Mouse (Mus musculus) erythroblast, adult 5-6 weeks (primary cell): ENCODE measurements around the gene Tbrg4. TPM values are rescaled to one million over a fixed set of nuclear protein-coding genes. Genes with fewer than 3 reads are reported as not detected.
A peak's percentile ranks its signal among the peaks of the same experiment; 100 is the strongest.

ENCODE experiments used
- ATAC-seq: replicated peaks from 2 replicates; pipeline ENCODE4 v1.8.0; 2016; ENCODE audit warnings: moderate number of reproducible peaks, mild to moderate bottlenecking, moderate TSS enrichment, inconsistent platforms; ENCODE audit not compliant: poor library complexity, low FRiP score, severe bottlenecking
- total RNA-seq, 2 experiments: library from RNA; stranded (forward) in 1 of 2; stranded (reverse) in 1 of 2; fragments of 150-400 nt in 1 of 2; fragments of 200-764, 138-1000 nt in 1 of 2; gene quantifications; 2 replicates each; pipeline versions ENCODE4 v1.2.3 to v1.2.4; 2015 to 2017; ENCODE audit warnings: low replicate concordance in 2 of 2

Tbrg4 gene
- total RNA-seq, 2 experiments from 2014 or later: 10.3 to 10.4 TPM

DNA sequence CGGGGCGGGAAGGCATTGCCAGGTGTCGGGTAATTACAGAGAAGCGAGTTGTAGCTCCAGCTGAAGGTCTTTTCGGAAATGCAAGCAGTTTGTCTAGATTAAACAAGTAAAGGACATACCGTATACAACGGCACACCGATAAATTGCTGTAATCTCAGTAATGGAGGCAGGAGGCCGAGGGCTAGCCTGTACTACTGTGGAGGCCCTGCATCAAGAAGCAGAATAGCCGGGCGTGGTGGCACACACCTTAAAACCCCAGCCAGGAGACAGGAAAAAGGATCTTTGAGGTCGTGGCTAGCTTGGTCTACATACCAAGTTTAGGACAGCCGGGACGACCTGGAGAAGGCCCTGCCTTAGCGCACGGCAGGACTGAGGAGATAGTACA is 513 bp upstream of the Tbrg4 start:
- ATAC-seq: peak; percentile 38

- ATAC-seq: no peak
These were observed 1.1 kb downstream of the Tbrg4 start for GRCm38 (mm10) chr11:6624619-6625382.

DNA sequence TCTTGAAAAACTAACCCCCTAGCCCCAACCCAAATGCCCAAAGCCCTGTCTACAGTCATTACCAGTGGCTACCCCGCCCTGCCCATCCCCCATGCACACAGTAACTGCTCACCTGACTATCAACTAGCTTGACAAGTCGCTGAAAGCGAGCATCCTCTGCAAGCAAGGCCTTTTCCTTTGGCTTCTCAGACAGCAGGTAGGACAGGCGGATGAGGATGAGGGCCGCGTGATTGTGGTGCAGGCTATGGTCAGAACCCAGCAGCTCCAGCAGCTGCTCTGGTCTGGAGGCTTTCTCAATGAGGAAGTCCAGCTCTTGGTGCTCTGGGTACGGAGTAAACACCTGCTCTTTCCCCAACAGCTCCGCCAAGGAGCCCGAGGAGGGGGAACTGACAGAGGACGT is 2.2 kb downstream of the Tbrg4 start:
- no peak for ATAC-seq

DNA sequence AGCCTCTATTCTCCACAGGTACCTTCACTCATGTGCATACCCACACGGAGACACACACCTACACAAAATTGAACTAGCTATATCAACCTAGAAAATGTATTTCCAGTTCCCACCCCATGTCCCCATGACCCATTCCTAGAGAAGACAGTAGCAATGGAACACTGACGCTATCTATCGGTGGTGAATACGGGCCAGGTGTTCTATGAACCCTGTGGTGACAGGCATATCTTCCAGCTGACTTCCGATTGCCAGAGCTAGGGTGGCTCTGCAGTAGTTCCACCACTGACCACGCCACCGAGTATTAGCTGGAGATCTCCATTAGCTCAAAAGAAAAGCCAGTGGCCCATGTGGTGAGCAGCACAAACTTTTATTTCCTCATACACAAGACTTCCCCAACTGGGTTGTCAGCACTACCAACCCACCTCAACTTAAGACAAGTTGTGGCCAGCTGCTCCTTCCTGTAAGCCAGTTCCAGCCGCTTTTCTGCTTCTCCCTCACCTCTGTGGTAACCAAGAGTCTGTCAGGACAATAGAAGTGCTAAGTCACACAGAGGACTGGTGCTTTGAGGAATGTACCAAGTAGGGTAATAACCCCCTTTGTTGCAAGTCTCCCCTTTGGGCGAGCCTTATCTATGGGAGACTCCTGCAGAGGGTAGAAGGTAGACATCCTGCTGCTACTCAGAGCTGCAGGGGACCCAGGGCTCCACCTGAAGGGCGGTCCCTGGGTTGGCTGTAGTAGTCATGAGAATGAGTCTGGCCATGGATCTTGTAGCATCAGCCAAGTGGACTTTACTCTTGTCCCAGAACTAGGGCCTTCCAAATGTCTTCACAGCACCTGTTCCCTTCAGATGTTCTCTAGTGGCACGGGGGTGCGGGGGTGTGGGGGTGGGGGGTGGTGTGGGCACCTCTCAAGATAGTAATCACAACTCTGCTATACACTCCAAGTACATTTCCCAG is 10.3 kb downstream of the Tbrg4 start:
- ATAC-seq: no peak

DNA sequence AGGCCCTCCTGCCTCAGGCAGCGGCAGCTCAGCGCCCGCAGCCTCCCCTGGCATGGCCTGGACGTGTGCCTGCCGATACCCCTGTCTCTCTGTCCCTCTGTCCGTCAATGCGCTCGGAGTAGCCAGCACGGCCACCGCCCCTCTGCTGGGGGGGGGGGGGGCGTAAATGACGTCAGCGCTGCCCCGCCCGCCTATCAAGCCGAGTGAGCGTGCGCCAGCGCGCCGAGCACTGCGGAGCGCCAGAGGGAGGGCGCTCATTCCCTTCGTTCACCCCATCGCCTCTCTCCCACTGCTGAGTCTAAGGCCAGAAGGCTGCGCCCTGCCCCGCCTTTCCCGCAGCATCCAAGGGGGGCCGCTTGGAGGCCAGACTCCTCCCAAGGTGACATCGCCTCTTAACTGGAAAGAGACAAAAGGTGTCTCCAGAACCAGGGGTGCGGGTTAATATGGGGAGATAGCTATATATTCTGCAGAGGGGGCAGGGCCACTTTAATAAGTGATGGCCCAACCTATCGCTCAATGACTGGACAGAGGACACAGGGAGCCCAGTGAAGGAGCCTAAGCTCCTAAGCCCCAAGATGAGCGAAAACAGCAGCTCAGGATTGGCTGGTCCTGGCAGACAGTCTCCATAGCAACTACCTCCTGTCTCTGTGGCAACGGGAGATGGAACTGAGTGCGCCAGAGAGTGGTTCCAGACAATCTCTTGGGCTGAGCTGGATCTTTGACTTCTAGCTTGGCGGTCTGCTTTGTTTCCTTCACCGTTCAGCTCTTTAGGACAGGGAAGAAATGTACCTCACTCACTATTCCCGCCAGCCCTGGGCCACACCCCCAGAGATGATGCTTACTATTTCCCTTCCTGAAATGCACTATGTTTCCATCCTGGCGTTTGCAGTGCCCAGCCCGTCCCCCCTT is 20.1 kb downstream of the Tbrg4 start, which contains the start of gene Nacad:
Nacad (minus strand) TSS at position 563 of the 909 bp plus-strand sequence.
- no peak for ATAC-seq

- no peak for ATAC-seq
These were observed 20.8 kb downstream of the Tbrg4 start for GRCm38 (mm10) chr11:6605021-6605481.

GRCm38 (mm10) chr11:6604604-6604936 is 21.3 kb downstream of the Tbrg4 start:
- no peak for ATAC-seq

- ATAC-seq: no peak
These were observed 21.8 kb downstream of the Tbrg4 start for GRCm38 (mm10) chr11:6603887-6604603.

- ATAC-seq: no peak
These were observed 22.6 kb downstream of the Tbrg4 start for GRCm38 (mm10) chr11:6603224-6603623.

- ATAC-seq: no peak
These were observed 23.2 kb downstream of the Tbrg4 start for GRCm38 (mm10) chr11:6602662-6603061.

GRCm38 (mm10) chr11:6601649-6602480 is 24.0 kb downstream of the Tbrg4 start:
- ATAC-seq: no peak

DNA sequence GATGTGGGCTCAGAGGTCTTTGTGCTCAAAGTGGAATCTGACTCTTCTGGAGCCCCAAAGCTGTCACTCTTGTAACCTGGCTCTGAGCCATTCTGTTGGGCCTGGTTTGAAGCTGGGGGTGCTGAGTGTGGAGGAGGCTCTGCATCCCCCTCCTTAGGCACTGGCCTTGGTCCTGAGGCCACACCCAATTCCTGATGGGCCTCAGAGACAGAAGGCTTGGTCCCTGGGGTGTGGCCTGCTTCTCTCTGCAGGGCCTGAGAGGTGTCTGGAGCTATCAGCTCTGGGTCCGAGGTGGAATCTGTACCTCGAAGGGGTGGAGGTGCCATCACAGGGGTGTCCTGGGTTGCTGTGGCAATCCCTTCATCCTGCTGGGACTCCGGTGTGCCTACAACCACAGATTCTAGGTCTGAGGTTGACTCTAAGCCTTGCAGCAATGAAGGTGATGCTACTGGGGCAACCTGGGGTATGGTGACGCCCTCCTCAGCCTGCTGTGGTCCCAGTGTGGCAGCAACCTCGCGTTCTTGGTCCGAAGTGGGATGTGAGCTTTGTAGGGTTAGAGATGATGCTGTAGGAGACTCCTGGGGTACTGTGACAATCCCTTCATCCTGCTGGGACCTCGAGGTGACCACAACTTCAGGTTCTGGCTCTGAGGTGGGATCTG is 25.5 kb downstream of the Tbrg4 start:
- peak; percentile 47; the same call in 1 of the 2 replicates for ATAC-seq

GRCm38 (mm10) chr11:6599831-6600230 is 26.0 kb downstream of the Tbrg4 start:
- no peak for ATAC-seq

DNA sequence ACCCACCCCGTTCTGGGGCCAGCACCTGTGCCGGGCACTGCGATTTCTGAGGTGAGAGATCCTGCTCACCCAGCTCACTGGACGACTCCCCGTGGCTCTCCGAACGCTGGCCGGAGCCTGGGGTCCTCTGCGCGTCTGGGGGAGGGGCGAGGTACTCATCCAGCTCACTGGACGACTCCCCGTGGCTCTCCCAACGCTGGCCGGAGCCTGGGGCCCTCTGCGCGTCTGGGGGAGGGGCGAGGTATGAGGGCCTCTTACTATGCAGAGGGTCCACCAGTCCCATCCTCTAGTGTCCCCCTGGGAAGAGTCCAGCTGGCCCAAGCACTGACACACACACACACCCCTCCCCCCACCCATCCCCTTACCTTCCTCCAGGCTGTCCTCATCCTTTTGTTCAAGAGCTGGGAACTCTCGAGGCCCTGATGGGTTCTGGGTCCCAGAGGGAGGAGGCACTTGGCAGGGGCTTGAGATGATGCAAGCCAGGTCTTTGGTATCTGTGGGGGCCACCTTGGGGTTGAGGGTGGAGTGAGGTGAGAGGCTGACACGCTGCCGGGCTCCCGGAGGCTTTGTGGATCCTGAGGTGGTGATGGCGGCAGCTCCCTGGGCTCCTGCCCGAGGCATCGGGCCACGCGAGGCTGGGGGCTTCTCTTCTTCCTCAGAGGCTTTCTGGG is 26.7 kb downstream of the Tbrg4 start:
- no peak for ATAC-seq

- no peak for ATAC-seq
These were observed 27.5 kb downstream of the Tbrg4 start for GRCm38 (mm10) chr11:6598191-6598889.

DNA sequence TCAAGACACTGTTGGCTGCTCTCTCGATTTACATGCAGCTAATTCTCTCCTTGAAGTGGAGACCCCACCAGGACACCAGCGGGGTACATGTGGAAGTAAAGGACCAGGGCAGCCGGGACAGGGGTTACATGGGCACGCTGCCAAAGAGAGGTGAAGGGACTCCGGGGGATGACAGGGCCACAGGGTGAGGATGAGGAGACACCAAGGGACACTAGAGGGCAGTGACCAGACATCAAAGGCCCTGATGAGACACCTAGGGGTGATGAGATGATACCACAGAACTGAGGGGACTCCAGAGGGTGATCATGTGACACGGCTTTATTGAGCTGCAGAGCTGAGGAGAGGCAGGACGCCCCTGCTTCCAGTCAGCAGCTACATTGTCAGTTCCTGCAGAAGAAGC is 28.3 kb downstream of the Tbrg4 start:
- no peak for ATAC-seq

DNA sequence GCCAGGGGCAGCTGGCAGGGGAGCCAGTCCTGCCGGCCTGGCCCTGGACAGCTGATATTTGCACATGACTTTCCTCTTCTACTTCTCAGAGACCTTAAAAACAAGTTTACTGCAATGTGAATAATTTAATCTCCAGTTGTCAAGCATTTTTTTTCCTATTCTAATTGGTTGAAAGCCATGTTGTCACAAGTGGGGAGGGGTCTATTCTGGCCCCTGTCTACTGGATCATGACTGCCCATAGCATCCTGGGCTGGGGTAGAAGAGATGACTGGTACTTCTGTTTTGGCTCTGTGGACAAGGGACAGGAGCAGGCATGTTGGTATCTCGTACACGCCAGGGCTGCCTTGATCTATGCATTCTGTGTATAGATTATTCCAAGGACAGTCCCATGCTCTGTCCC is 29.3 kb downstream of the Tbrg4 start:
- no peak for ATAC-seq
